Mouse (Mus musculus) kidney, adult 11 months (tissue): ENCODE results near the gene Zfp13.
A peak's percentile ranks its signal among the peaks of the same experiment; 100 is the strongest.
"Not testable (repeated sequence)": the region's sequence is repeated elsewhere in the genome, so short reads cannot be mapped to it uniquely, and the experiment has no call there.

Experiments used
- DNase-seq: peaks from one replicate; pipeline ENCODE4 v3.0.0; 2022

Zfp13 gene

GRCm38 (mm10) chr17:23550188-23550791 is 49.0 kb downstream of the Zfp13 start:
- DNase-seq: peak; percentile 87

GRCm38 (mm10) chr17:23549441-23549840 is 49.8 kb downstream of the Zfp13 start:
- peak; percentile 2 for DNase-seq

- DNase-seq: peak; percentile 65
These were observed 50.7 kb downstream of the Zfp13 start for GRCm38 (mm10) chr17:23548615-23549014.

- no peak for DNase-seq
These were observed 51.4 kb downstream of the Zfp13 start for GRCm38 (mm10) chr17:23547681-23548443.

- peak; percentile 74 for DNase-seq
These were observed 52.4 kb downstream of the Zfp13 start for GRCm38 (mm10) chr17:23546702-23547505.

GRCm38 (mm10) chr17:23546333-23546701 is 53.0 kb downstream of the Zfp13 start:
- DNase-seq: no peak

GRCm38 (mm10) chr17:23545841-23546240 is 53.4 kb downstream of the Zfp13 start:
- DNase-seq: no peak

GRCm38 (mm10) chr17:23544766-23545165 is 54.5 kb downstream of the Zfp13 start:
- DNase-seq: no peak

GRCm38 (mm10) chr17:23543983-23544382 is 55.3 kb downstream of the Zfp13 start:
- DNase-seq: no peak

- no peak for DNase-seq
These were observed 56.0 kb downstream of the Zfp13 start for GRCm38 (mm10) chr17:23543325-23543724.

GRCm38 (mm10) chr17:23542835-23543234 is 56.5 kb downstream of the Zfp13 start:
- no peak for DNase-seq

- DNase-seq: no peak
These were observed 57.1 kb downstream of the Zfp13 start for GRCm38 (mm10) chr17:23542004-23542720.

GRCm38 (mm10) chr17:23540605-23541475 is 58.4 kb downstream of the Zfp13 start:
- no peak for DNase-seq

- DNase-seq: no peak
These were observed 59.2 kb downstream of the Zfp13 start for GRCm38 (mm10) chr17:23540106-23540505.

GRCm38 (mm10) chr17:23539608-23540007 is 59.7 kb downstream of the Zfp13 start:
- no peak for DNase-seq

GRCm38 (mm10) chr17:23538299-23539015 is 60.8 kb downstream of the Zfp13 start:
- DNase-seq: no peak

GRCm38 (mm10) chr17:23537554-23538255 is 61.6 kb downstream of the Zfp13 start:
- DNase-seq: no peak

GRCm38 (mm10) chr17:23535046-23535788 is 64.1 kb downstream of the Zfp13 start:
- DNase-seq: not testable (repeated sequence)

GRCm38 (mm10) chr17:23533591-23534490 is 65.4 kb downstream of the Zfp13 start:
- DNase-seq: not testable (repeated sequence)
